Mouse (Mus musculus) thymus, postnatal 0 days (tissue): ENCODE data around the gene Adcyap1r1. TPM values are rescaled to one million over a fixed set of nuclear protein-coding genes. Genes with fewer than 3 reads are reported as not detected.

ENCODE experiments used
- microRNA-seq: library from miRNA; unstranded; fragments of <30 nt; microRNA quantifications from one replicate; pipeline ENCODE4, GENCODE M21; 2016; ENCODE audit warnings: borderline number of aligned reads
- polyA plus RNA-seq: library from polyadenylated mRNA; unstranded; fragments of >200 nt; fragmentation: Nextera tagmentation; extraction: Ambion mirVana; gene quantifications from 2 replicates; pipeline ENCODE4 v1.2.1, GENCODE M21; 2015

The Adcyap1r1 gene
- polyA plus RNA-seq, 1 experiment from 2014 or later, result 0.40 TPM

Small RNA genes lying within 50 kb of the gene (microRNA-seq; reads per million reads assigned to microRNA genes)
- not detected for gene Gm44352

Other genes starting within 250 kb of the Adcyap1r1 start
- gene Mindy4, start 248.6 kb upstream of the Adcyap1r1 start, polyA plus RNA-seq, result 2.3 and 3.5 TPM in 2 replicates
- 45.1 and 51.8 TPM in 2 replicates for gene Aqp1, start 115.5 kb upstream of the Adcyap1r1 start, polyA plus RNA-seq
- 0.10 TPM in 2 replicates for gene Ghrhr, start 75.7 kb upstream of the Adcyap1r1 start, polyA plus RNA-seq
- not detected in 2 replicates for gene Neurod6, start 229.3 kb downstream of the Adcyap1r1 start, polyA plus RNA-seq